Mouse (Mus musculus) kidney, adult 8-10 months (tissue): ENCODE measurements around the gene Zfp976.
"Not testable (repeated sequence)": the region's sequence is repeated elsewhere in the genome, so short reads cannot be mapped to it uniquely, and the experiment has no call there.

Experiments
- DNase-seq, 2 experiments: peaks; one replicate each; pipeline ENCODE4 v3.0.0; 2022

Zfp976 gene

DNA sequence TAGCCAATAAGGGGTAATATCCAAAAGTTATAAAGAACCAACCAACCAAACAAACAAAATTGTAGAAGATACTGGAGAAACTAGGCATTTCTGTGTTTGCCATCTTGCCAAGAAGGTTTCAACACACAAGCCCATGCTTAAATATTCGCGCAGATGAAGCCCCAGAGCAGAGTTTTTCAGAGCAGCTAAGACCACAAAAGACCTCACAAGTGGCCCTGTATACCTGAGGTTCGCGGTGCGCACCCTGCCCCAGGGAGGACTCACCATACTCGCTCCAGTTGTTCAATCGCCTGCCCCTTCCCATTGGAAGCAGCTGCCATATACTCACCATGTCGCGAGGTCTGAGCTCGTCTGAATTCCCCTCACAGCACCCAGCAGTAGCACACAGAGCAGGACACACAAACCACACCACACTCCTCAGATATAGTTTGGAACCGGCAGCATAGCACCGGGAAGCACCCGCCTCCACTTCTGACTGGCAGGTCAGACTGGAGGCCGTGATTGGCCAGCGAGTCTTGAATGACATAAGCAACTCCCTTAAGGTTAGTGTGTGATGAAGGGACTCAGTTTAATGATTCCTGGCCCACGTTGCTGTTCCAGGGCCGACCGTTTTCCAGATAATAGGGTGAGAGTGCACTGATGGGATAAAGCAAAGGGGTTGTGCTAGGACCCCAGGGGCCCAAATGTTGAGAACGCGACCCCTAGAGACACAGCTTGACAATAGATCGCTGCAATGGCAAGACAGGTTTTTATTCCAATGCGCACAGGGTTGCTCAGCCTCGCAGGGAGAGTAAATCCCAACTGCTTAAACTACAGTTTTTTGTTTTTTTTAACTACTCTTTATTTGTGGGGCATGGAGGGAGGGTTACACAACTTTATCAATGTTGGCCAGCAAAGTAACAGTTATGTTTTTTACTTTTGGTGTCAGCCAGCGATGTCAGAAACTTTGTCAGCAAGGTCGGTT is at the start of gene Zfp976:
Zfp976 (minus strand) TSS at position 437 of the 964 bp plus-strand sequence.
- DNase-seq: peak; percentile 69 to 79

DNA sequence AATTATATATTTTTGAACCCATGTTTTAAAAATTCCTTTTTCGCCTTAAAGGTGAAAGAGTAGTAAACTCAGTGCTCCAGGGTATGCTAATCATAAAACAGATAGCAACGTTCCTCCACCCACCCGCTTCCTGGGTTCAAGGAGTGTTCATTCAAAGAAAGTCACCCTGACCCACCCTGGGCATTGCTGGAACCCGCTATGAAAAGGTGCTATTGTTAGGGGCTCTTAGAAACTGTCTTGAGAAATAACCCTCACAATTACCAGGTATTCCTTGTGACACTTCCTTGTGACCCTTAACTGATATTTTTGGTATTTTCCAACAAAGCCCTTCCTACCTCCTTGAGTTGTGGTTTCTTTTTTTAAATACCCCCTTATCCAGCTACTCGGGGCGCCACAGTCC is 37.7 kb upstream of the Zfp976 start:
- DNase-seq: not testable (repeated sequence)

DNA sequence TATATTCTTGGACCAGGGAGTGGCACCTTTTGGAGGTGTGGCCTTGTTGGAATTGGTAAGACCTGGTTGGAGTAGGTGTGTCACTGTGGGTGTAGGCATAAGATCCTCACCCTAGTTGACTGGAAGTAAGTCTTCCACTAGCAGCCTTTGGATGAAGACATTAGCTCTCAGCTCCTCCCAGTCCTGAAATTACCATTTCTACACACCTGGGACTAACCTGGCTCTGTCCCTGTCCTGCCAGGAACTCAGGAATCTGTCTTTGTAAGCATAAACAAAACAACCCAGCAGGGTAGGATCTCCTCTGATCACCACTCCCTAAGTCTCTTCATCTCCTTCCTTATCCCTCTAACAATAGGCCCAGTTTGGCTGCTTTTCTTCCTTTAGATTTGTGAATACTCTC is 37.3 kb upstream of the Zfp976 start:
- DNase-seq: not testable (repeated sequence)

DNA sequence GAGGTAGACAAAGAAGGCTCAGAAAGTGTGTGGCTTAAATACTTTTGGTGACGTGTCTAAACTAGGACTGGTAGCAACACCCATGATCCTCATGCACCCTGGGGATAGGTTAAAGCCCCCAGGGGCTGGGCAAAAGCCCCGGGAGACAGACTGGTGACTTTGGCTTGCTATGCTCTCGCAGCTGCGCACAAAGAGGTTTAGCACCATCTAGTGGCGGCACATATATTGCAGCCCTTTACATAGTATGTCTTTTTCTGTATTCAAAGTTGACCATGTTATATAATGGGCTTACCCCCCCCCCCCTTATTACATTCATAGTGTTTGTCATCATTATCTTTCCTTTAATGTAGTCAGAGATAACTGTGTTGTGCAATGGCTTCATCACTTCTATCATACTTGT is 17.8 kb upstream of the Zfp976 start:
- DNase-seq: not testable (repeated sequence)

DNA sequence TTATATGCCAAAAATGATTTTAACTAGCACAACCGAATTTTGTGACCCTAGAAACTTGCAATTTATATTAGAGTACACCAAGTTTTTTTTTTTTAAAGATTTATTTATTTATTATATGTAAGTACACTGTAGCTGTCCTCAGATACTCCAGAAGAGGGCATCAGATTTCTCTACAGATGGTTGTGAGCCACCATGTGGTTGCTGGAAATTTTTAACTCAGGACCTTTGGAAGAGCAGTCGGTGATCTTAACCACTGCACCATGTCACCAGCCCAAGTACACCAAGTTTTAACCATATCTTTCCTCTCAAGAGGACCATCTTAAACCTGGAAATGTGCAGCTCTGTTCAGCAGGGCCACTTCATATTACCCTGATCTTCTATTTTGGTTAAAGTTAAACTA is 12.8 kb upstream of the Zfp976 start:
- DNase-seq: not testable (repeated sequence)

GRCm38 (mm10) chr7:42643120-42643620 is 782 bp upstream of the Zfp976 start:
- DNase-seq: not testable (repeated sequence)

GRCm38 (mm10) chr7:42631031-42631430 is 11.4 kb downstream of the Zfp976 start:
- not testable (repeated sequence) for DNase-seq

- DNase-seq: not testable (repeated sequence)
Measured at GRCm38 (mm10) chr7:42595666-42596065, 46.7 kb downstream of the Zfp976 start.

GRCm38 (mm10) chr7:42592413-42592812 is 50.0 kb downstream of the Zfp976 start, which contains the start of gene Zfp977:
Zfp977 (minus strand) TSS chr7:42592547.
- DNase-seq: not testable (repeated sequence)

DNA sequence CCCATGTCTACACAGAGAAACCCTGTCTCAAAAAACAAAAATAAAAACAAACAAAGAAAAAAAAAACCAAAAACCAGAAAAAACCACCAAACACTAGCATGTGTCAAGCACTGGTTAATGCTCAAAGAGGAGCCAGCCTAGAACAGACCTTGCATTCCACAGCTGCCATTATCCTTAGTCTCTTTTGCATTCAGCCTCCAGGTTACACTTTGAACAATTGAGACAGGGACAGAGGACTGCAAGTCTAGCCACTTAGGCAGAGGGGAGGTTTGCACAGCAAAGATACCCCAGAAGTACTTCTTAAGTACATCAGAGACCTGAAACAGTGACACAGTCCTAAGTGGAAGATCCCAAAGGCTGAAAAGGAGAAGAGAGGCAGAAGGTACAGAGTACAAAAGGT is 51.1 kb downstream of the Zfp976 start:
- not testable (repeated sequence) for DNase-seq

DNA sequence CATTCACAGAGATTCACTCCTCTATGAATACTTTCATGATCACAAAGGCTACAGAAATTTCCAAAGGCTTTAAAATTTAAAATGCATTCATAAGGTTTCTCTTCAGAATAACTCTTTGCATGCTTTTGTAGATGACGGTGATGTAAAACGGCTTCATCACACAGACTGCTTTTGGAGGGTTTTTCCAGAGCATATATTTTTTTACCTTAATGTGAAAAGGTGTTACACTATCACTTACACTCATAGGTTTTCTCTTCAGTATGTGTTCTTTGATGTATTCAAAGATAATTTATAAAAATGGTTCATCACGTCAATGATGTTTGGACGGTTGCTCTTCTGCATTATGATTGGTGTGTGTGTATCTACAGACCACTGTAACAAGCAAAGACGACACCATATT is 63.9 kb downstream of the Zfp976 start, which contains the start of gene Gm21028:
Gm21028 (minus strand) TSS at position 101 of the 400 bp plus-strand sequence.
- DNase-seq: no peak
